Mouse (Mus musculus) adrenal gland, adult 18-20 months (tissue): ENCODE measurements around the gene Yrdc. TPM values are rescaled to one million over a fixed set of nuclear protein-coding genes. Genes with fewer than 3 reads are reported as not detected.

Experiments used
- DNase-seq, 2 experiments: peaks; one replicate each; pipeline ENCODE4 v3.0.0; 2021 to 2022; ENCODE audit warnings: low spot score in 2 of 2
- total RNA-seq, 2 experiments: library from RNA; stranded (reverse); gene quantifications; 1 replicate in 1 of 2; 2 replicates in 1 of 2; pipeline ENCODE4 v1.2.3; 2021

Yrdc gene
- total RNA-seq, 2 experiments from 2014 or later, result 36.8 to 44.2 TPM

DNA sequence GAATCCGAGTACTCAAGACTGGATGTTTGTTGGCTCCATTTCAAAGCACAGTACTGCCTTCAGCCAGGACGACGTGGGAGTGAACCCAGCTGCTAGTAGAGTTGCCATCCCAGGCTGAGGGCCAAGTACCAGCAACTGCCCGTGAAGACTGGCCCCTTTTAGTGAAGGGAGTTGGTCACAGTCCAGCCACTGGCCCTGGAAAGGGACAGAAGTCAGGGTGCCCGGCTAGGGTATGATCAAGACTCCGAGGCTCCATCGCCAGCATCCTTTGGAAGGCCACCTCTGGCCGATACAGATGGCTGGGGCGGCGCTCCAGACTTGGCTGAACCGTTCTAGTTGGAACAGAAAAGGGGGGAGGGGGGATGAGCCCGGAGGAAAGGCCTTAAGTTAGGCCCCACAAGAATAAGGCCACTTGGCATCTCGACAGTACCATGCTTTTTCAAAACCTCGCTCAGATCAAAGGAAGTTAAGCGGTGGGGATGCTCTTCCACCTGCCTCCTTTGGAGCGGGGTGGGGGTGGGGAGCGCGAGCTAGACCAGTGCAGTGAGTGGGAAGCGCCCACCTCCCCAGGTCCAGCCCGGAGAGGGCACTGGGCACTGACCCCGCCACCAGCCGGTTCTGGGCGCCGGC is 733 bp upstream of the Yrdc start:
- DNase-seq, result peak; percentile 26 to 34

- DNase-seq, result peak; percentile 79 to 80
These were observed 617 bp downstream of the Yrdc start, which contains the start of gene 1110065P20Rik for GRCm38 (mm10) chr4:124850933-124851658. 1110065P20Rik (minus strand) TSS chr4:124851196.

GRCm38 (mm10) chr4:124856294-124856693 is 5.8 kb downstream of the Yrdc start:
- no peak for DNase-seq

GRCm38 (mm10) chr4:124858370-124858769 is 7.9 kb downstream of the Yrdc start:
- DNase-seq, result peak; percentile 61 to 65

GRCm38 (mm10) chr4:124860446-124860845 is 10.0 kb downstream of the Yrdc start:
- DNase-seq, result peak; percentile 72 to 73

GRCm38 (mm10) chr4:124861283-124862188 is 11.1 kb downstream of the Yrdc start, which contains the start of gene Maneal:
Maneal (minus strand) TSS chr4:124862171.
- DNase-seq, result no peak

GRCm38 (mm10) chr4:124872719-124873118 is 22.2 kb downstream of the Yrdc start:
- DNase-seq, result no peak

- DNase-seq, result no peak
These were observed 30.1 kb downstream of the Yrdc start, which contains the start of gene Epha10 for GRCm38 (mm10) chr4:124880599-124880998. Epha10 (plus strand) TSS chr4:124880899.

DNA sequence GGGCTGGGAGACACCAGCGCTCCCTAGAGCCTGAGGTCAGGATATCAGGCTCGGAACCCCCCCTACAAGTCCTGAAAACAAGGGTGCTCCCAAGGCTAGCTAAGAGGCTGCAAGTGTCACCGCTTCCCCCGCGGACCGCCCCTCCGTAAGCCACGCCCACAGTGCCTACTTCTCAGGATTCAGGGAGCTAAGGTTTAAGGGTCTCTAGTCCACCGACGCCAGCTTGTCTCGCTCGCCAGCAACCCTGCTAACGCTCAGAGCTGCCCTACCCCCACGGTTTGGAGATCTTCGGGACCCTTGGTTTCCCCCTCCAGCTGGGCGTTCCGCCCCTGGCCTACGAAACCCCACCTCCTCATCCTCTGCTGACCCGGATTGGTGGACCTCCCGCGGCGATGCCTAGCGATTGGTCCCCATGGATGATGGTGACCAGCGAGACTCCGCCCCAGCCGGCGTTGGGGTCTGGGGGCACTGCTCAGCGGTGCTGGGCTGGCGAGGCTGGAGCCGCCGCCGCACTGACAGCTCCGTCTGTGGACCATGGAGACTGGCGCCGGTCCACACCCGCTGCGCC is 30.9 kb downstream of the Yrdc start:
- DNase-seq, result no peak

DNA sequence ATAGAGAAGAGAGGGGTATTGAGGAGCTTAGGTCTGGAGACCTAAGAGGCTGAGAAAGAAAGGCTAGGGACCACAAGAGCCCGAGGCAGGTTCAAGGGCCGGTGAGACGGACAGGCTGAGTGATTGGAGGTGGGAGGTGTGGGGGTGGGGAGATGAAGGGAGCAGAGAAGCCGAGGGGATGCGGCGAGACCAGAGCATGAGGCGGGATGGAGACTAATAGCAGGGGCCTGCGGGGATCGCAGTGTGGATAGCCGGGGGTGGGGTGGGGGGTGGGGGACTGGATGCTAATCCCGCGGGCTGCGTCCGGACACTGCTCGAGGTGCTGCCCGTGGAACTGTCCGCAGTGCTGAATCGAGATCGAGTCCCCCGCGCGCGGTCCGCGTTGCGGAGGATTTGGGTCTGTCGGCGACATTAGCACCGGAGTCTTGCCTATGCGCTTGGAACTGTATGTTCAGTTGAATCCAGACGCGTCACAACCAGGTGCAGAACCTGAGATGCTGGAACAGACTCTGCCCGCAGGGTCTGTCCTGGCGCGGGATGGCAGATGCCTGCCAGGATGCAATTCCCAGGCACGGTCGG is 31.8 kb downstream of the Yrdc start:
- DNase-seq, result peak; percentile 43 to 46

DNA sequence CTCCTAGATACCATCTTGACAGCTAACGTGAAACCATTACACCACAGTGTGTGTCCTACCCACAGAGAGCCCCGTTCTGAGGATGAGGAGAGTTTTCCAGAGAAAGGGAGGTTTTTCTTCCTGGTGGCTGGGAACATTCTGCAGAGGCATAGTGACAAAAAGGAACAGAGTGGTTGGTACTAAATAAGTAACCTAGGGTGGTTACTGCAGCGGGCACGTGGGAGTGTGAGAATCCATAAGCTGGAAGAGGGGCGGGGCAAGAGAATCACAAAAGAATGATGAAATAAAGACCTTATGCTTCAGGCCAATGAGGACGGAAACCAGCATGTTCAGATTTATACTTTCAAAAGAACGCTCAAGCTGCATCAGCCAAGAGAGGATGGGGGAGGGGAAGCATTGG is 38.2 kb downstream of the Yrdc start:
- no peak for DNase-seq

DNA sequence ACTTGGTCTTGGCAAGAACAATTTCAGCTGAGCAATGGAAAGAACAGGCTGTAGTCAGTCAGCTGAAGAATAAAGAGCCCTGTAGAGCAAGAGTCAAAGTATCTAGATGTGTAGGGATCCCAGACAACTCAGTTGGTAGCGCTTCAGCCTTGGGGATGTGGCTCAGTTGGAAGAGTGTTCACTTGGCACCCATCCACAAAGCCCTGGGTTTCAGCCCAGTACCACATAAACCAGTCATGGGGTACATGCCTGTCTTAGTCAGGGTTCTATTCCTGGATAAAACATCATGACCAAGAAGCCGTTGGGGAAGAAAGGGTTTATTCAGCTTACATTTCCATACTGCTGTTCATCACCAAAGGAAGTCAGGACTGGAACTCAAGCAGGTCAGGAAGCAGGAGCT is 39.5 kb downstream of the Yrdc start:
- no peak for DNase-seq

DNA sequence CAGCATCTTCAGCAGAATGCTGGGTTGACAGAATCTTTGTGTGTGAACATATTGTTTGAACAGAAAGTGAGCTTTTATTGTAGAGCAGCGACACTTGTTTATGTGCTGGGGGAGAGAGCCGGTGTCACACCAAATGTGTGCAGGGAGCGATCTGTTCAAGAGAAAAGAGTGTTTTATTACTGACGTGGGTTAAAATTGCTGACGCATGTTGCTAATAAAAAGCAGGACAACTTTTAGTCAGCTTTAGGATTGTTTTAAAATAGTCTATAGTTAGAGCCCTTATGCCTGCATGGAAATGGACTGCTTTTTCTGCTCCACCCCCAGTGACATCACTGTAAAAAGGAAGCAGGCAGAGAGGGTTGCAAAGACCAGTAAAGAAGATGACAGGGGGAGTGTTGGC is 40.4 kb downstream of the Yrdc start:
- DNase-seq, result no peak

GRCm38 (mm10) chr4:124893769-124894168 is 43.3 kb downstream of the Yrdc start:
- no peak for DNase-seq

- no peak for DNase-seq
These were observed 44.3 kb downstream of the Yrdc start for GRCm38 (mm10) chr4:124894508-124895428.

GRCm38 (mm10) chr4:124898428-124898827 is 47.9 kb downstream of the Yrdc start:
- no peak for DNase-seq

- DNase-seq, result no peak
These were observed 49.4 kb downstream of the Yrdc start for GRCm38 (mm10) chr4:124899906-124900305.
